Mouse (Mus musculus): Measurements from ENCODE around the gene Nrxn3. TPM values are rescaled to one million over a fixed set of nuclear protein-coding genes. Genes with fewer than 3 reads are reported as not detected.

Nrxn3 gene
- polyA plus RNA-seq, 1 experiment from 2014 or later, result 0.72 TPM

- no peak for DNase-seq
- no peaks in the 10 kb centered on the region for H3K4me1 ChIP-seq (ENCODE audit: insufficient read depth)
- H3K4me2 ChIP-seq (ENCODE audit: low read depth, low read length), result no peak overlapping the region
- no peak overlapping the region for H3K9ac ChIP-seq (replicated peaks)
- no peak for ATAC-seq
- H3K27ac ChIP-seq (ENCODE audit: low read depth), result no peak overlapping the region
- 53% methylated on average over 4 of the region's 4 CpGs for WGBS (ENCODE audit: insufficient replicate concordance)
- TF ChIP-seq EP300 (IDR thresholded peaks at IDR 0.05; ENCODE audit: low read depth) (no peak), CTCF (IDR thresholded peaks at IDR 0.05; ENCODE audit: low read depth) (no peak)
- H3K27me3 ChIP-seq (ENCODE audit: insufficient read depth, low read length), result no peaks in the 10 kb centered on the region
- no peak overlapping the region for H3K4me3 ChIP-seq (ENCODE audit: low read depth, low read length)
- H3K36me3 ChIP-seq (replicated peaks; ENCODE audit: insufficient read depth, low read length), result no peaks in the 10 kb centered on the region
- no peaks in the 10 kb centered on the region for H3K9me3 ChIP-seq (ENCODE audit: low read length)
Observed at GRCm38 (mm10) chr12:89287037-89287436, 564.4 kb downstream of the Nrxn3 start.

GRCm38 (mm10) chr12:89289589-89290274, 567.1 kb downstream of the Nrxn3 start:
- no peak for TF ChIP-seq EP300 (IDR thresholded peaks at IDR 0.05; ENCODE audit: low read depth)
- no peak for TF ChIP-seq CTCF (IDR thresholded peaks at IDR 0.05; ENCODE audit: low read depth)
- no peaks in the 10 kb centered on the region for H3K36me3 ChIP-seq (replicated peaks; ENCODE audit: insufficient read depth, low read length)
- no peaks in the 10 kb centered on the region for H3K9me3 ChIP-seq (ENCODE audit: low read length)
- no peak overlapping the region for H3K4me2 ChIP-seq (ENCODE audit: low read depth, low read length)
- no peak overlapping the region for H3K27ac ChIP-seq (ENCODE audit: low read depth)
- no peaks in the 10 kb centered on the region for H3K4me1 ChIP-seq (ENCODE audit: insufficient read depth)
- DNase-seq (no peak), ATAC-seq (no peak)
- no peaks in the 10 kb centered on the region for H3K27me3 ChIP-seq (ENCODE audit: insufficient read depth, low read length)
- no peak overlapping the region for H3K4me3 ChIP-seq (ENCODE audit: low read depth, low read length)
- H3K9ac ChIP-seq (replicated peaks), result no peak overlapping the region
- 63% methylated on average over 4 of the region's 4 CpGs for WGBS (ENCODE audit: insufficient replicate concordance)

- Histone ChIP-seq H3K4me2 (ENCODE audit: low read depth, low read length) (no peak overlapping the region), H3K27me3 (ENCODE audit: insufficient read depth, low read length) (no peaks in the 10 kb centered on the region), H3K27ac (ENCODE audit: low read depth) (no peak overlapping the region), H3K4me1 (ENCODE audit: insufficient read depth) (no peaks in the 10 kb centered on the region), H3K36me3 (replicated peaks; ENCODE audit: insufficient read depth, low read length) (no peaks in the 10 kb centered on the region), H3K9me3 (ENCODE audit: low read length) (no peaks in the 10 kb centered on the region), H3K9ac (replicated peaks) (no peak overlapping the region), H3K4me3 (ENCODE audit: low read depth, low read length) (no peak overlapping the region)
- TF ChIP-seq EP300 (IDR thresholded peaks at IDR 0.05; ENCODE audit: low read depth) (no peak), CTCF (IDR thresholded peaks at IDR 0.05; ENCODE audit: low read depth) (no peak)
- no peak for DNase-seq
- WGBS (ENCODE audit: insufficient replicate concordance), result 38% methylated on average over 4 of the region's 4 CpGs
- no peak for ATAC-seq
Observed at GRCm38 (mm10) chr12:89290736-89291574, 568.3 kb downstream of the Nrxn3 start.

- Histone ChIP-seq H3K4me2 (ENCODE audit: low read depth, low read length) (no peak overlapping the region), H3K4me1 (ENCODE audit: insufficient read depth) (no peaks in the 10 kb centered on the region), H3K9ac (replicated peaks) (no peak overlapping the region), H3K27ac (ENCODE audit: low read depth) (no peak overlapping the region), H3K9me3 (ENCODE audit: low read length) (no peaks in the 10 kb centered on the region), H3K36me3 (replicated peaks; ENCODE audit: insufficient read depth, low read length) (no peaks in the 10 kb centered on the region), H3K4me3 (ENCODE audit: low read depth, low read length) (no peak overlapping the region), H3K27me3 (ENCODE audit: insufficient read depth, low read length) (no peaks in the 10 kb centered on the region)
- TF ChIP-seq CTCF (IDR thresholded peaks at IDR 0.05; ENCODE audit: low read depth) (peak; percentile 85), EP300 (IDR thresholded peaks at IDR 0.05; ENCODE audit: low read depth) (no peak)
- no peak for ATAC-seq
- peak; percentile 65 for DNase-seq
- whole genome bisulfite sequencing (ENCODE audit: insufficient replicate concordance), result 39% methylated on average over 4 of the region's 4 CpGs
Observed at GRCm38 (mm10) chr12:89302011-89302410, 579.3 kb downstream of the Nrxn3 start.

- Histone ChIP-seq H3K36me3 (replicated peaks; ENCODE audit: insufficient read depth, low read length) (no peaks in the 10 kb centered on the region), H3K9me3 (ENCODE audit: low read length) (no peaks in the 10 kb centered on the region), H3K9ac (replicated peaks) (no peak overlapping the region), H3K4me1 (ENCODE audit: insufficient read depth) (no peaks in the 10 kb centered on the region), H3K4me3 (ENCODE audit: low read depth, low read length) (no peak overlapping the region), H3K27me3 (ENCODE audit: insufficient read depth, low read length) (no peaks in the 10 kb centered on the region), H3K4me2 (ENCODE audit: low read depth, low read length) (no peak overlapping the region), H3K27ac (ENCODE audit: low read depth) (no peak overlapping the region)
- WGBS (ENCODE audit: insufficient replicate concordance), result 81% methylated on average over 1 of the region's 1 CpGs
- ATAC-seq (no peak), DNase-seq (no peak)
- TF ChIP-seq CTCF (IDR thresholded peaks at IDR 0.05; ENCODE audit: low read depth), result no peak
- no peak for TF ChIP-seq EP300 (IDR thresholded peaks at IDR 0.05; ENCODE audit: low read depth)
Observed at GRCm38 (mm10) chr12:89310200-89310599, 587.5 kb downstream of the Nrxn3 start.

GRCm38 (mm10) chr12:89312586-89312985, 589.9 kb downstream of the Nrxn3 start:
- Histone ChIP-seq H3K4me2 (ENCODE audit: low read depth, low read length) (no peak overlapping the region), H3K4me3 (ENCODE audit: low read depth, low read length) (no peak overlapping the region), H3K9me3 (ENCODE audit: low read length) (no peaks in the 10 kb centered on the region), H3K36me3 (replicated peaks; ENCODE audit: insufficient read depth, low read length) (no peaks in the 10 kb centered on the region), H3K27me3 (ENCODE audit: insufficient read depth, low read length) (no peaks in the 10 kb centered on the region), H3K4me1 (ENCODE audit: insufficient read depth) (no peaks in the 10 kb centered on the region), H3K27ac (ENCODE audit: low read depth) (no peak overlapping the region), H3K9ac (replicated peaks) (no peak overlapping the region)
- WGBS (ENCODE audit: insufficient replicate concordance), result 26% methylated on average over 1 of the region's 1 CpGs
- ATAC-seq (no peak), DNase-seq (peak; percentile 18)
- TF ChIP-seq CTCF (IDR thresholded peaks at IDR 0.05; ENCODE audit: low read depth) (peak; percentile 66), EP300 (IDR thresholded peaks at IDR 0.05; ENCODE audit: low read depth) (no peak)

Measured in liver, postnatal 0 days (tissue).